Mouse (Mus musculus) embryonic facial prominence, embryonic 12.5 days (tissue): Measurements from ENCODE around the gene Agr3. TPM values are rescaled to one million over a fixed set of nuclear protein-coding genes. Genes with fewer than 3 reads are reported as not detected.

Experiments used
- ATAC-seq: fragments of 200-750 bp; cut with Nextera tagmentation; 2 replicates; pipeline ENCODE4 v1.8.0; 2017; ENCODE audit not compliant: insufficient number of reproducible peaks, insufficient read depth, low FRiP score, low TSS enrichment
- H3K27ac ChIP-seq: fragments of 300-500 bp; sonication (generic); 2 replicates; pipeline ENCODE4 v1.5.1; 2016; ENCODE audit warnings: mild to moderate bottlenecking
- H3K27me3 ChIP-seq: fragments of 300-500 bp; sonication (generic); 2 replicates; pipeline ENCODE4 v1.6.1; 2016; ENCODE audit warnings: mild to moderate bottlenecking, moderate library complexity
- H3K36me3 ChIP-seq: fragments of 300-500 bp; sonication (generic); 2 replicates; pipeline ENCODE4 v1.6.1; 2016; ENCODE audit warnings: mild to moderate bottlenecking
- H3K4me1 ChIP-seq: fragments of 300-500 bp; sonication (generic); 2 replicates; pipeline ENCODE4 v1.6.1; 2016
- H3K4me2 ChIP-seq: fragments of 300-500 bp; sonication (generic); replicated peaks from 2 replicates; pipeline ENCODE4 v1.6.1; 2016; ENCODE audit warnings: mild to moderate bottlenecking, moderate library complexity
- H3K4me3 ChIP-seq: fragments of 300-500 bp; sonication (generic); 2 replicates; pipeline ENCODE4 v1.5.1; 2016; ENCODE audit warnings: mild to moderate bottlenecking
- H3K9ac ChIP-seq: fragments of 300-500 bp; sonication (generic); 2 replicates; pipeline ENCODE4 v1.6.1; 2016; ENCODE audit warnings: mild to moderate bottlenecking, moderate library complexity
- H3K9me3 ChIP-seq: fragments of 300-500 bp; sonication (generic); 2 replicates; pipeline ENCODE4 v1.6.1; 2016; ENCODE audit warnings: mild to moderate bottlenecking, moderate library complexity
- WGBS: fragments of 180-500 bp; shearing (Covaris S2); methylation state at CpG from one replicate; pipeline ENCODE4 v1.1.7; 2016; 5-methylcytosine and 5-hydroxymethylcytosine counted together
- polyA plus RNA-seq: library from polyadenylated mRNA; unstranded; fragments of >200 nt; fragmentation: Nextera tagmentation; extraction: Ambion mirVana; gene quantifications from 2 replicates; pipeline ENCODE4 v1.2.1, GENCODE M21; 2016

Gene Agr3
- polyA plus RNA-seq, 1 experiment from 2014 or later: 1.9 TPM

DNA sequence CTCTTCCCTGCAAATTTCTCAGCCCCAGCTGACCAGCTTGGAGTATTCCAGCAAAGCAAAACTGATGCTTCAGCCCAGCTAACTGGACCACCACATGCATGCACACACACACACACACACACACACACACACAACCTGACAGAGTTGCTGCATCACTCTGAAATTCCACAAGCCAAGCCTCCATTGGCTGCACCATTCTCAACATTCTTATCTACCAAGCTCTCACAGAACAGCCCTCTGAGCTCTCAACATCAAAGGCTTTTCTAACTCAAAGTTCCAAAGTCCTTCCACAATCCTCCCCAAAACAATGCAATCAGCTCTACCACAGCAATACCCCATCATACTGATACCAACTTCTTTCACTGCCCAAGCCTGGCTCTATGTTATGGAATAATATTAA is 7.4 kb downstream of the Agr3 start:
- Histone ChIP-seq H3K4me3 (no peak overlapping the region), H3K27me3 (no peaks in the 10 kb centered on the region), H3K9me3 (no peaks in the 10 kb centered on the region), H3K9ac (no peak overlapping the region), H3K4me1 (no peaks in the 10 kb centered on the region), H3K27ac (no peak overlapping the region), H3K36me3 (no peaks in the 10 kb centered on the region), H3K4me2 (no peak overlapping the region)
- no peak for ATAC-seq

GRCm38 (mm10) chr12:35951757-35952156 is 26.3 kb downstream of the Agr3 start:
- H3K27ac ChIP-seq: no peak overlapping the region
- no peaks in the 10 kb centered on the region for H3K36me3 ChIP-seq
- no peaks in the 10 kb centered on the region for H3K9me3 ChIP-seq
- WGBS: 46% methylated on average over 1 of the region's 1 CpGs
- no peak for ATAC-seq
- no peak overlapping the region for H3K4me2 ChIP-seq
- no peak overlapping the region for H3K9ac ChIP-seq
- H3K4me3 ChIP-seq: no peak overlapping the region
- H3K27me3 ChIP-seq: no peaks in the 10 kb centered on the region
- no peaks in the 10 kb centered on the region for H3K4me1 ChIP-seq

- no peak overlapping the region for H3K9ac ChIP-seq
- ATAC-seq: no peak
- no peaks in the 10 kb centered on the region for H3K4me1 ChIP-seq
- H3K4me3 ChIP-seq: no peak overlapping the region
- H3K36me3 ChIP-seq: no peaks in the 10 kb centered on the region
- 79% methylated on average over 2 of the region's 2 CpGs for WGBS
- H3K4me2 ChIP-seq: no peak overlapping the region
- no peaks in the 10 kb centered on the region for H3K27me3 ChIP-seq
- no peaks in the 10 kb centered on the region for H3K9me3 ChIP-seq
- no peak overlapping the region for H3K27ac ChIP-seq
Observed at GRCm38 (mm10) chr12:35957235-35957634, 31.8 kb downstream of the Agr3 start.

DNA sequence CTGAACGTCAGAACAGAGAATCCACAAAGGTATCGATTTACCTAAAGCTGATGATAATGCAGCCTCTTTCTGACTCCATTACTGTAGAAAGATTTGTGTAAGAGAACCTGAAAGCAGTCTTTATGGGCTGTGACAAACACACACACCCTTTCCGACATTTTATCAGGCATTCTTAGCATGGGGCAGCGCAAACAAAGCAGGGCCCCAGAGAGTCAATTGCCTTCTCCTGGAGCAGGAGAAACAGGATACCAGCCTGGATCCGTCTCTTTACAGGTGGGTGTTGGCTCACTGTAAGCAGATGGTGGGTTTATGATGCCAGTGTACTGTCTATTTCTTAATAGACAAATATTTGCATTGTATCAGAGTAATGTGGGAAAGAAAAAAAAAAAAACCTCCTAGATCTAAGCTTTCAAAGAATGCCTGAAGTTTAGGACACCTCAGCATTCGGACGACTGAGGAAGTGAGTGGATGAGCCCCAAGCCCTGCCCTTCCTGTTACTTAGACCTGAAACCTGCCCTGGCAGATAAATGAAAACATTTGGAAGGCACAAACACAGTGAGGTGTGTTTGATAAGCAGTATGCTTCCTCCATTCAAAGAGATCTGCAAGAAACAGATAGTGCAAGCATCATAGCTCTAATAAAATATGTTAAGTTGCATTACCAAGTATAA is 40.8 kb downstream of the Agr3 start:
- WGBS: 50% methylated on average over 7 of the region's 7 CpGs
- no peaks in the 10 kb centered on the region for H3K36me3 ChIP-seq
- H3K9me3 ChIP-seq: no peaks in the 10 kb centered on the region
- H3K4me2 ChIP-seq: no peak overlapping the region
- H3K4me3 ChIP-seq: no peak overlapping the region
- no peaks in the 10 kb centered on the region for H3K4me1 ChIP-seq
- H3K9ac ChIP-seq: no peak overlapping the region
- no peak overlapping the region for H3K27ac ChIP-seq
- ATAC-seq: no peak
- no peaks in the 10 kb centered on the region for H3K27me3 ChIP-seq

DNA sequence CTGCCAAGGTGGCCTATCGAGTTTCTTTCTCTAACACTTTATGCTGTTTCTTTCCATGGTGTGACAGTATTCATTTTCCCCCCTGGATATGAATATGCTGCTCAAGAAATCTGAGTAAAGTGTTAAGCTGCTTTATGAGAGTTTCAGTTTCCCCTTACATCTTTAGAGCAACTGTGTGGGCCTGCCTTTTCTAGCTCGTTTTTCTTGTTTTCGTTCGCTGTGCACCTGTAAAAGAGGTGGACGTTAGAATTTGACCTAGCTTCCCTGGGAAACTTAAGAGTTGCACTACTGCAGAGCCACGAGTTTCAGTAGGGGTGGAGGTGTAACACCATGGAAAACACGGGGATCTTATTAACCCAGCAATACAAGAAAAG is 41.3 kb downstream of the Agr3 start:
- no peaks in the 10 kb centered on the region for H3K27me3 ChIP-seq

DNA sequence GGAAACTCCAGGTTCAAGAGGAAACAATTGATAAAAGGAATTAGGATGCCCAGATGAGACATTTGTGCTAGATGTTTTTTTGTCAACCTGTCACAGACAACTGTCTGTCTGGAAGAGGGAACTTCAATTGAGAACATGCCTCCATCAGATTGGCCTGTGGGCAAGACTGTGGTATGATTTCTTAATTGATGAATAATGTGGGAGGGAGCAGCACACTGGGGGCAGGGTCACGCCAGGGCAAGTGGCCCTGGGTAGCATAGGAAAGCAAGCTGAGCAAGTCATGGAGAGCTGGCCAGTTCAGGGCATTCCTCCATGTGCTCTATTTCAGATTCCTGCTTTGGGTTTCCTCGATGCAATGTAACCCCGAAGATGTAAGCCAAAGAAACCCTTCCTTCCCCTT is 50.5 kb downstream of the Agr3 start:
- Histone ChIP-seq H3K9me3 (no peaks in the 10 kb centered on the region), H3K27me3 (no peaks in the 10 kb centered on the region), H3K4me1 (no peaks in the 10 kb centered on the region), H3K27ac (no peak overlapping the region), H3K4me2 (no peak overlapping the region), H3K4me3 (no peak overlapping the region), H3K9ac (no peak overlapping the region), H3K36me3 (no peaks in the 10 kb centered on the region)
- no peak for ATAC-seq
- WGBS: 79% methylated on average over 3 of the region's 3 CpGs

More for the DNA sequence above, 41.3 kb downstream of the Agr3 start:
- ATAC-seq: no peak
- Histone ChIP-seq H3K4me1 (no peaks in the 10 kb centered on the region), H3K9me3 (no peaks in the 10 kb centered on the region), H3K4me3 (no peak overlapping the region), H3K4me2 (no peak overlapping the region), H3K9ac (no peak overlapping the region), H3K36me3 (no peaks in the 10 kb centered on the region), H3K27ac (no peak overlapping the region)
- WGBS: 67% methylated on average over 7 of the region's 7 CpGs

- Histone ChIP-seq H3K4me1 (peaks cover 5% of the 10 kb centered on the region; the same call in 1 of the 2 replicates), H3K27me3 (no peaks in the 10 kb centered on the region), H3K27ac (no peak overlapping the region), H3K36me3 (no peaks in the 10 kb centered on the region), H3K4me3 (no peak overlapping the region), H3K4me2 (no peak overlapping the region), H3K9me3 (no peaks in the 10 kb centered on the region), H3K9ac (no peak overlapping the region)
- 29% methylated on average over 6 of the region's 6 CpGs for WGBS
- ATAC-seq: no peak
Observed at GRCm38 (mm10) chr12:35977633-35978246, 52.3 kb downstream of the Agr3 start.

DNA sequence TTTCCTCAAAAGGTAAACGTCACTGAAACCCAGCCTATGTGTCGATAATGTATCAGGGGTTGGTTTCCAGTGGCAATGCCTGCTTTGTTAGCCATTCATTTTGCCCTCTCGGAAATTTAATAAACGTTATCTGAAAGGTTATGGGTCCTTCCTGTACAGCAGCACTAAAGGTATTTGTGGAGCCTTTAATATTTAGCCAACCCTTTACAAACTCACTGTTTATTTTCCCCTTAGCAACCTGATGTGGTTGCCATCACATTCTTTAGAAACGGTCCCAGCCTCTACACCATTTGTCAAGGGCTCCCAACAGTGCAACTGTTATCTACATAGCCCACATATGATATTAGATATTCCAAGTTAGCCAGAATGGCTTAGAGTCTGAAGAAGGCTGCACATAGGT is 54.2 kb downstream of the Agr3 start:
- no peaks in the 10 kb centered on the region for H3K9me3 ChIP-seq
- H3K4me2 ChIP-seq: no peak overlapping the region
- no peaks in the 10 kb centered on the region for H3K27me3 ChIP-seq
- no peak overlapping the region for H3K27ac ChIP-seq
- H3K4me1 ChIP-seq: peaks cover 5% of the 10 kb centered on the region; the same call in 1 of the 2 replicates
- ATAC-seq: no peak
- no peak overlapping the region for H3K4me3 ChIP-seq
- WGBS: 83% methylated on average over 5 of the region's 5 CpGs
- H3K9ac ChIP-seq: no peak overlapping the region
- no peaks in the 10 kb centered on the region for H3K36me3 ChIP-seq

- H3K27me3 ChIP-seq: no peaks in the 10 kb centered on the region
- WGBS: 55% methylated on average over 6 of the region's 6 CpGs
- H3K36me3 ChIP-seq: no peaks in the 10 kb centered on the region
- no peak overlapping the region for H3K4me2 ChIP-seq
- peaks cover 5% of the 10 kb centered on the region; the same call in 1 of the 2 replicates for H3K4me1 ChIP-seq
- no peak overlapping the region for H3K27ac ChIP-seq
- H3K9me3 ChIP-seq: no peaks in the 10 kb centered on the region
- 0 out of 2 replicates have a peak, but pooled peaks have one; percentile 64 for ATAC-seq
- no peak overlapping the region for H3K4me3 ChIP-seq
- H3K9ac ChIP-seq: no peak overlapping the region
Observed at GRCm38 (mm10) chr12:35981732-35982360, 56.4 kb downstream of the Agr3 start.

- no peak for ATAC-seq
- peaks cover 5% of the 10 kb centered on the region; the same call in 1 of the 2 replicates for H3K4me1 ChIP-seq
- H3K27me3 ChIP-seq: no peaks in the 10 kb centered on the region
- no peaks in the 10 kb centered on the region for H3K9me3 ChIP-seq
- WGBS: 91% methylated on average over 9 of the region's 9 CpGs
- H3K4me3 ChIP-seq: no peak overlapping the region
- H3K4me2 ChIP-seq: no peak overlapping the region
- no peak overlapping the region for H3K9ac ChIP-seq
- no peaks in the 10 kb centered on the region for H3K36me3 ChIP-seq
- H3K27ac ChIP-seq: no peak overlapping the region
Observed at GRCm38 (mm10) chr12:35983472-35983871, 58.1 kb downstream of the Agr3 start.

DNA sequence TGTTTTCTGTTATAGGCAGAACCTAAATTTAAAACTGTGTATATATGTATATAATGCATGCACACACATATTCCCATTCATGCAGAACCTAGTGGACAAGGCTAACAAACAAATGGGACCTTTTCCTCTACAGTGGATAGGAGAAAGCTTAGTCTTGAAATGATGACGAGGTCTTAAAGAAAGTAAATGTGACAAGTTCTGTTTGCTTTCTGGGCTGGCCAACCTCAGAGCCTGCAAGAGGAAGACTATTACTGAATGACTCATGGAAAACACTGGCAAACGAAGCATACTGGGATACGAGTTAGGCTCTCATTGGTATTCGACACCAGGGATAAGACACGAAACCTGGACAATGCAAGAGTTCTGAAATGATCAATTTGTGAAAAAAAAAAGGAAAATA is 59.3 kb downstream of the Agr3 start:
- H3K27ac ChIP-seq: no peak overlapping the region
- H3K9ac ChIP-seq: no peak overlapping the region
- H3K9me3 ChIP-seq: no peaks in the 10 kb centered on the region
- H3K36me3 ChIP-seq: no peaks in the 10 kb centered on the region
- no peak for ATAC-seq
- WGBS: 82% methylated on average over 5 of the region's 5 CpGs
- H3K4me2 ChIP-seq: no peak overlapping the region
- no peaks in the 10 kb centered on the region for H3K27me3 ChIP-seq
- no peak overlapping the region for H3K4me3 ChIP-seq
- H3K4me1 ChIP-seq: peaks cover 5% of the 10 kb centered on the region; the same call in 1 of the 2 replicates

GRCm38 (mm10) chr12:35992711-35993110 is 67.3 kb downstream of the Agr3 start, which contains the start of gene Agr2:
Gene Agr2 (plus strand): TSS chr12:35992907.
- Histone ChIP-seq H3K4me1 (no peaks in the 10 kb centered on the region), H3K9me3 (no peaks in the 10 kb centered on the region), H3K27ac (no peak within 1 kb of the TSS), H3K4me3 (no peak within 1 kb of the TSS), H3K4me2 (no peak within 1 kb of the TSS), H3K27me3 (no peaks in the 10 kb centered on the region), H3K36me3 (no peaks in the 10 kb centered on the region), H3K9ac (no peak within 1 kb of the TSS)
- ATAC-seq: no peak
- 62% methylated on average over 9 of the region's 9 CpGs for WGBS
